Mouse (Mus musculus) bone marrow, adult 2 months (tissue): Measurements from ENCODE around the gene Mgat5b.

ENCODE experiments used
- CTCF ChIP-seq: fragments of 200-500 bp; IDR thresholded peaks from 2 replicates; pipeline ENCODE4 v1.5.1; 2011; ENCODE audit warnings: low read length, control low read depth; ENCODE audit not compliant: control insufficient read depth, insufficient read depth
- POLR2A ChIP-seq: fragments of 200-500 bp; IDR thresholded peaks from 2 replicates; pipeline ENCODE4 v1.6.1; 2011; ENCODE audit warnings: low read depth, mild to moderate bottlenecking, control low read depth, low read length, borderline replicate concordance; ENCODE audit not compliant: control insufficient read depth

DNA sequence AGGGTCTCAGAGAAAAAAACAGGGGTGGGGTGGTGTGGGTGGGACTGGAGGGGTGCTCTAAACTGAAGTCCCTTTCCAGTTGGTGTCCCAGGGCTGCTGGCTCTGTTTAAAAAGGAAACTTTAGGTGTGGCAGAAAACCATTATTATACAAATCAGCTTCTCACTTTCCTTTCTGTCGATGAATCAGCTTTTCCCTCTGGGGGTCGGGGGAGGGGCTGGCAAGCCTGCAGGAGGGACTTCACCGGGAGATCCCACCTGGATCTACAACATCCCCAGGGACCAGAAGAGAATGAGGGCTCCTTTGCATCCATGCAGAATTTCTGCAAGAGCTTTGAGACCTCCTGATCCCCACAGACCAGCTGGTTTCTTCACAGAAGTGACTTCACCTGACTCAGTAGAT lies 81.6 kb downstream of the Mgat5b start:
- no peak for TF ChIP-seq CTCF
- TF ChIP-seq POLR2A, result no peak
